Mouse (Mus musculus) bone marrow macrophage, adult 2 months (primary cell): ENCODE results near the gene Gm9611. TPM values are rescaled to one million over a fixed set of nuclear protein-coding genes. Genes with fewer than 3 reads are reported as not detected.
"Not testable (repeated sequence)": the region's sequence is repeated elsewhere in the genome, so short reads cannot be mapped to it uniquely, and the experiment has no call there.

ENCODE experiments used
- H3K27ac ChIP-seq: 2 replicates; pipeline ENCODE4 v1.5.1; 2012; ENCODE audit warnings: low read depth, low read length; ENCODE audit not compliant: insufficient read depth
- H3K4me1 ChIP-seq: 2 replicates; pipeline ENCODE4 v1.6.1; 2012; ENCODE audit warnings: low read length; ENCODE audit not compliant: control insufficient read depth, insufficient read depth
- H3K4me3 ChIP-seq: 2 replicates; pipeline ENCODE4 v1.5.1; 2012; ENCODE audit warnings: mild to moderate bottlenecking, low read length, moderate library complexity; ENCODE audit not compliant: insufficient read depth
- polyA plus RNA-seq: library from polyadenylated mRNA; stranded (reverse); fragments of >200 nt; gene quantifications from 2 replicates; pipeline ENCODE4 v1.2.4, GENCODE M21; 2012; ENCODE audit not compliant: missing spikeins, insufficient read depth, insufficient read length

Gene Gm9611
- polyA plus RNA-seq: not detected in 2 replicates

- not testable (repeated sequence) for H3K4me1 ChIP-seq, H3K4me3 ChIP-seq, H3K27ac ChIP-seq
Measured at GRCm38 (mm10) chr14:42297258-42297657, at the start of gene Gm9611. Gene Gm9611, minus strand, starts transcription at chr14:42297358.

- H3K4me3 ChIP-seq, H3K4me1 ChIP-seq, H3K27ac ChIP-seq: not testable (repeated sequence)
Measured at GRCm38 (mm10) chr14:42309910-42310309, 12.8 kb upstream of the Gm9611 start, which contains the start of gene Gm7995. Gene Gm7995, plus strand, starts transcription at chr14:42310210.

- H3K4me1 ChIP-seq, H3K27ac ChIP-seq, H3K4me3 ChIP-seq: not testable (repeated sequence)
Measured at GRCm38 (mm10) chr14:42259948-42260347, 37.2 kb downstream of the Gm9611 start, which contains the start of gene Gm17026. Gene Gm17026, minus strand, starts transcription at chr14:42260048.

Other genes with a start within 250 kb of the Gm9611 start
- not detected in 2 replicates for gene Gm7951, start 180.0 kb downstream of the Gm9611 start, polyA plus RNA-seq
- not detected in 2 replicates for gene Gm17027, start 134.7 kb downstream of the Gm9611 start, polyA plus RNA-seq
- not detected in 2 replicates for gene Gm3573, start 106.6 kb downstream of the Gm9611 start, polyA plus RNA-seq
- gene Gm17026, start 37.3 kb downstream of the Gm9611 start, polyA plus RNA-seq: not detected in 2 replicates
- gene Gm7995, start 12.9 kb upstream of the Gm9611 start, polyA plus RNA-seq: not detected in 2 replicates
- gene Gm8005, start 142.3 kb upstream of the Gm9611 start, polyA plus RNA-seq: not detected in 2 replicates
- gene Gm8011, start 166.5 kb upstream of the Gm9611 start, polyA plus RNA-seq: not detected in 2 replicates
- not detected in 2 replicates for gene Gm8020, start 205.0 kb upstream of the Gm9611 start, polyA plus RNA-seq
- not detected in 2 replicates for gene Gm8024, start 226.9 kb upstream of the Gm9611 start, polyA plus RNA-seq